Mouse (Mus musculus): ENCODE data around the gene Hspa12a.

DNA sequence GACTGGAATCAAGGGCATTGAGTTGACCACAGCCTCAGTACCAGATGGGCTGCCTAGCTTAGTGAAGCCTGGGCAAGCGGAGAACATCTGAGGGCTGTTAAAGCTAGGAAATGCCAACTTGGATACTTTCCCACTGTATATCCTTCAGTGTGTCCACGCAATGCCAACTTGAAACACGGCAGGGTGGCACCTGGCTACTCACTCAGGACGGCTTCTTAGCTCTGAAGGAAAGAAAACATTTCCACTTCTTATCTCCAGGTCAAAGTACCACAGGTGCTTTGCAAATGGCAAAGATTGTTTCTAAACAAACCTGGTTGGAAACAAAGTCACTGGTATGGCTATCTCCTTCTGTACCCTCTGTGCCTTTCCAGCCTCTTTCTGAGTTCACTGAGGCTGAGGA, 184.6 kb downstream of the Hspa12a start:
- TF ChIP-seq POLR2A (IDR thresholded peaks at IDR 0.05; ENCODE audit: extremely low read depth, insufficient read depth, low read length) (no peak), CTCF (IDR thresholded peaks at IDR 0.05; ENCODE audit: low read depth, low read length) (no peak)
